Mouse (Mus musculus): ENCODE results near the gene Trpm7. TPM values are rescaled to one million over a fixed set of nuclear protein-coding genes. Genes with fewer than 3 reads are reported as not detected.

Gene Trpm7
- polyA plus RNA-seq, 1 experiment from 2014 or later: 62.8 TPM

DNA sequence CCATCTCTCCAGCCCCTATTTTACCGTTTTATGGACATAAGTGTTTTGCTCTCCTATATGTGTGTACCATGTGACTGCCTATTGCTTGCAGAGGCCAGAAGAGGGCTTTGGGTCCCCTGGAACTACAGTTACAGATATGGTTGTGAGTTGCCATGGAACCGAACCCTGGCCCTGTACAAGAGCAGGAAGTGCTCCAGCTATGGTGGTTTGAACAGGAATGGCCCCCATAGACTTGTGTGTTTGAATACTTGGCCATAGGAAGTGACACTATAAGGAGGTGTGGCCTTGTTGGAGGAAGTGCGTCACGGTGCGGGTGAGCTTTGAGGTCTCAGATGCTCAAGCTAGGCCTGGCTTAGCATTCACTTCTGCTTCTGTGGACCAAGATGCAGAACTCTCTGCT lies 103.8 kb downstream of the Trpm7 start:
- Histone ChIP-seq H3K4me2 (replicated peaks; ENCODE audit: low read depth, low read length) (no peak overlapping the region), H3K4me1 (ENCODE audit: control insufficient read depth, insufficient read depth, low read length) (no peaks in the 10 kb centered on the region), H3K36me3 (ENCODE audit: control insufficient read depth, insufficient read depth, low read length) (no peaks in the 10 kb centered on the region), H3K9me3 (ENCODE audit: control insufficient read depth, low read length) (no peaks in the 10 kb centered on the region), H3K27ac (ENCODE audit: low read depth, low read length) (no peak overlapping the region), H3K9ac (ENCODE audit: low read depth, low read length) (no peak overlapping the region), H3K27me3 (ENCODE audit: control insufficient read depth, insufficient read depth, low read length) (no peaks in the 10 kb centered on the region), H3K4me3 (ENCODE audit: low read length) (no peak overlapping the region)
- WGBS: 88% methylated on average over 5 of the region's 5 CpGs
- no peak for ATAC-seq (ENCODE audit: low FRiP score, low TSS enrichment)

DNA sequence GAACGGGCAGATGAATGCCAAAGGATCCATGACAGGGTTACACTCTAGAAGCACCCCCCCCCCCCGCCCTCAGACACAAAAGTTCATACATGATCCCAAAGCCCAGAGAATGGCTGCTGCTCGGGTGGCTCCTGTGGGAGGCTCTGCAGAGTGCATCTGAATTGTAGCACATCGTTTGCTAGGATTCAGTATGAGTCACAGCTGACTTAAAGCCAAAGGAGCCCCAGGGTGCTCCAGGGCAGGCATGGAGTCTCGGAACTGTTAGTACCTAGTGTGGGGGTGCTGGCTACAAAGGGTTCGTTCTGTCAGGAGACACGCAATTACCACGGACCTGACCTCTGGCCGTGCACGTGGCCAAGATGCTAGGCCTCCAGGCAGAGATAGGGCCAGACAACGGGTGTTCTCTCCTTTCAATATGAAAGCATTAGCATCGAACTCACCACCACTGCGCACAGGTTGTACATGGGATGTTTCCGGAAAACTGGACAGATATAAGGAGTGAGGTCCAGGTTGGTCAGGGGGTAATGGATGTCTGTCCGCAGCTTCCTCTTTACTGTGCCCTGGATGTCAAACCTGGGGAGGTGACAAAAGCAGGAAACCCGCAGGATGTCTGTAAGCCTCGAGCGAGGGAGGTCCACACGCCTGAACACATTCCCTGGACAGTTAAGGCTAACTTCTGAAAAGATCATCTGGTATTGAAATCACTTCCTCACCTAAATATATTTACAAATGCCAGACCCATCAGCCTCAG lies 106.4 kb downstream of the Trpm7 start:
- Histone ChIP-seq H3K27me3 (ENCODE audit: control insufficient read depth, insufficient read depth, low read length) (no peaks in the 10 kb centered on the region), H3K9me3 (ENCODE audit: control insufficient read depth, low read length) (no peaks in the 10 kb centered on the region), H3K27ac (ENCODE audit: low read depth, low read length) (no peak overlapping the region), H3K4me2 (replicated peaks; ENCODE audit: low read depth, low read length) (no peak overlapping the region), H3K4me3 (ENCODE audit: low read length) (no peak overlapping the region), H3K36me3 (ENCODE audit: control insufficient read depth, insufficient read depth, low read length) (no peaks in the 10 kb centered on the region), H3K9ac (ENCODE audit: low read depth, low read length) (no peak overlapping the region), H3K4me1 (ENCODE audit: control insufficient read depth, insufficient read depth, low read length) (no peaks in the 10 kb centered on the region)
- 73% methylated on average over 19 of the region's 19 CpGs for WGBS
- no peak for ATAC-seq (ENCODE audit: low FRiP score, low TSS enrichment)

DNA sequence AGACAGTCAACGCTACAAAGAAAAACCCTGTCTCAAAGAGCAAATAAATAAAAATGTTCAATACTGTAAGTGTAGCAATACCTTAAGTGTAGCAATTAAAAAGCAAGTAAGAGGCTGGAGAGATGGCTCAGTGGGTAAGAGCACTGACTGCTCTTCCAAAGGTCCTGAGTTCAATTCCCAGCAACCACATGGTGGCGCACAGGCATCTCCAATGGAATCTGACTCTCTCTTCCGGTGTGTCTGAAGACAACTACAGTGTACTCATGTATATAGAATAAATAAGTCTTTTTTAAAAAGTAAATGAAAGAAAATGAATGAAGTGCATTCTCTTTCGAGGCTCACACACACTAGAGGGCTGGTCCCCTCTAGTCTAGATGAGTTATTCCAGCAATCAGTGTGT lies 107.8 kb downstream of the Trpm7 start:
- no peaks in the 10 kb centered on the region for H3K27me3 ChIP-seq (ENCODE audit: control insufficient read depth, insufficient read depth, low read length)
- H3K4me3 ChIP-seq (ENCODE audit: low read length): no peak overlapping the region
- ATAC-seq (ENCODE audit: low FRiP score, low TSS enrichment): no peak
- H3K9ac ChIP-seq (ENCODE audit: low read depth, low read length): no peak overlapping the region
- no peaks in the 10 kb centered on the region for H3K4me1 ChIP-seq (ENCODE audit: control insufficient read depth, insufficient read depth, low read length)
- no peak overlapping the region for H3K4me2 ChIP-seq (replicated peaks; ENCODE audit: low read depth, low read length)
- H3K27ac ChIP-seq (ENCODE audit: low read depth, low read length): no peak overlapping the region
- H3K9me3 ChIP-seq (ENCODE audit: control insufficient read depth, low read length): no peaks in the 10 kb centered on the region
- 74% methylated on average over 4 of the region's 4 CpGs for WGBS
- no peaks in the 10 kb centered on the region for H3K36me3 ChIP-seq (ENCODE audit: control insufficient read depth, insufficient read depth, low read length)

DNA sequence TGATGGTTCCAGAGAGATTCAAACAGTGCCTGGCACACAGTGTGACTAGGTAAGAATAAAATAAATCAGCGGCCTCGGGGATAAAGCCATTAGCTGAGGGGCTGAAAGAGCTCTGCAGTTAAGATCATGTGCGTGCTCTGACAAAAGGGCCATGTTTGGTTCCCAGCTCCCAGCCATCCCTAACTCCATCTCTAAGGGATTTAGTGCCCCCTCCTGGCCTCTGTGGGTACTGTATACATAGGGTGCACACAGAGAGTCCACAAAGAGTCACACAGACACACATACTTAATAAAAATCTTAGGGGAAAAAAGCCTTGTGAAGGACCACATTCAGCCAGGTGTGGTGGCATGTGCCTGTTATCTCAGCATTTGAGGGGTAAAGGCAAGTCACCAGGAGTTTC lies 108.4 kb downstream of the Trpm7 start:
- 95% methylated on average over 3 of the region's 3 CpGs for WGBS
- Histone ChIP-seq H3K4me1 (ENCODE audit: control insufficient read depth, insufficient read depth, low read length) (no peaks in the 10 kb centered on the region), H3K36me3 (ENCODE audit: control insufficient read depth, insufficient read depth, low read length) (peaks cover 5% of the 10 kb centered on the region), H3K27me3 (ENCODE audit: control insufficient read depth, insufficient read depth, low read length) (no peaks in the 10 kb centered on the region), H3K9ac (ENCODE audit: low read depth, low read length) (no peak overlapping the region), H3K27ac (ENCODE audit: low read depth, low read length) (no peak overlapping the region), H3K4me2 (replicated peaks; ENCODE audit: low read depth, low read length) (no peak overlapping the region), H3K9me3 (ENCODE audit: control insufficient read depth, low read length) (no peaks in the 10 kb centered on the region), H3K4me3 (ENCODE audit: low read length) (no peak overlapping the region)
- no peak for ATAC-seq (ENCODE audit: low FRiP score, low TSS enrichment)

DNA sequence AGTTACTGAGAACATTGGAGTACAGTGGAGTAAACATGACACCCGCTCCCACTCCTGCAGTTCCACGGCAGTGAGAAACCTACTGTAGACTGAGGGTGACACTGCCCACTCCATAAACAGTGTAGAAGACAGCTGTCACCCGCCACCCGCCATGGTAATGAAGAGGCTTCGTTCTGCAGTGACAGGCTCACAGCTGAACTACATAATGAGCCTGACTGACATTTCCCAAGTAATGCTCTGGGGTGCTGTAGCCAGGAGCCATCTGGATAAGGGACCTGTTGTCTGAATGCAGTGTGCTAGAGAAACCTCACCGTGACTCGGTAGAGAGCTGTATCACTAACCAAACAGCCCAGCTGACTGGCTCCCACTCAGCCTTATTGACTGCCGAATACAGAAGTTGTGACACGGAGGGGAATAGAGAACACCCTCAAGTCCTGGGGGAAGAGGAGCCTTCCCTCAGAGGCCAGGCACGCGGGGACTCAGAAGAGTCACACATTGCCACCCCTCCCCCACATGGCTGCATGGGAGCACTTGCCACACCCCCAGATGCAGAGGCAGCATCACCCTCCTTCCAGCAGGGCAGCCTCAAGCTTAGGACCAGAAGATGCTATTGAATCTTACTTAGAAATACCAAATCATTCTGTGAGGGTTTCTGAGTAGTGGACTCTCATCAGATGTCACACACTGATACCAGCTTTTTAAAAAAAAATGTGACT lies 110.0 kb downstream of the Trpm7 start:
- Histone ChIP-seq H3K4me2 (replicated peaks; ENCODE audit: low read depth, low read length) (no peak overlapping the region), H3K4me3 (ENCODE audit: low read length) (no peak overlapping the region), H3K36me3 (ENCODE audit: control insufficient read depth, insufficient read depth, low read length) (peaks cover 19% of the 10 kb centered on the region), H3K27ac (ENCODE audit: low read depth, low read length) (no peak overlapping the region), H3K27me3 (ENCODE audit: control insufficient read depth, insufficient read depth, low read length) (no peaks in the 10 kb centered on the region), H3K9ac (ENCODE audit: low read depth, low read length) (no peak overlapping the region), H3K4me1 (ENCODE audit: control insufficient read depth, insufficient read depth, low read length) (no peaks in the 10 kb centered on the region), H3K9me3 (ENCODE audit: control insufficient read depth, low read length) (no peaks in the 10 kb centered on the region)
- 42% methylated on average over 11 of the region's 11 CpGs for WGBS
- ATAC-seq (ENCODE audit: low FRiP score, low TSS enrichment): 0 out of 2 replicates have a peak, but pooled peaks have one; percentile 39

DNA sequence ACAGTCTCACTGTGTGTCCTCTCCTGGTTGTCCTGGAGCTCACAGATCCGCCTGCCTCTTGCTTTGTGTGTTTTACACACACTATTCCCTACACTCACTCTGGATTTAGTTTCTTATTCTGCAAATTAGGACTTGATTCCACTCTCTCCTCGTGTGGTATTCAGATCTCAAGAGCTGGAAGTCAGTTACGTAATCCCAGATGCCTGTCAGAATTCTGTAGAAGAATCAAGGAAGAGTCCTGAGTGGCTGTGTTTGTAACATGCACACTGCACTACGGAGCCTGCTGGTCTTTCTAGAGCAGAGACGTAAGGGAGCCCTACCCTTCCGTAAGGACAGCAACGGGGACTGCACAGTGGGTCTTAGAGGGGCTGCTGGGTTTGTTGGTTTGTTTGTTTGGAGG lies 116.7 kb downstream of the Trpm7 start:
- H3K4me3 ChIP-seq (ENCODE audit: low read length): no peak overlapping the region
- no peak overlapping the region for H3K4me2 ChIP-seq (replicated peaks; ENCODE audit: low read depth, low read length)
- WGBS: 92% methylated on average over 7 of the region's 7 CpGs
- no peak for ATAC-seq (ENCODE audit: low FRiP score, low TSS enrichment)
- no peaks in the 10 kb centered on the region for H3K4me1 ChIP-seq (ENCODE audit: control insufficient read depth, insufficient read depth, low read length)
- H3K9me3 ChIP-seq (ENCODE audit: control insufficient read depth, low read length): no peaks in the 10 kb centered on the region
- H3K27ac ChIP-seq (ENCODE audit: low read depth, low read length): no peak overlapping the region
- no peaks in the 10 kb centered on the region for H3K27me3 ChIP-seq (ENCODE audit: control insufficient read depth, insufficient read depth, low read length)
- peaks cover 84% of the 10 kb centered on the region for H3K36me3 ChIP-seq (ENCODE audit: control insufficient read depth, insufficient read depth, low read length)
- no peak overlapping the region for H3K9ac ChIP-seq (ENCODE audit: low read depth, low read length)

DNA sequence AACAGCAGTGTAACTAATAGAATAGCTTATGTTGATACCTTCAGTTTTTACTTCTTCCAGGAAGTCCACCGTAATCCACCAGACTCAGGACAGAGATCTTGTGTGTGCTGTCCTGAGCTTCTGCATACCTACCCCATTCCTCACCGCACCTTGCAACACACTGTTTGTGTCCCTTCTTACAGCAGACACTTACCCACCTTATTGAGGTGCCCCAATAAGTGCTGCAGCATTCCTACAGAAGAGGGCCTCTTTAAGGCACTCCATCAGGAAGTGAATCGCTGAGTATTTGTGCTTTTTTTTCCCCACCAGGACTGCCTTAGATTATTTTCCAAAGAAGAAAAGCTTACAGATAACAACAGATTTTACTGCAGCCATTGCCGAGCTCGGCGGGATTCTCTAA lies 120.4 kb downstream of the Trpm7 start:
- no peaks in the 10 kb centered on the region for H3K4me1 ChIP-seq (ENCODE audit: control insufficient read depth, insufficient read depth, low read length)
- no peaks in the 10 kb centered on the region for H3K9me3 ChIP-seq (ENCODE audit: control insufficient read depth, low read length)
- no peak overlapping the region for H3K4me2 ChIP-seq (replicated peaks; ENCODE audit: low read depth, low read length)
- WGBS: 92% methylated on average over 6 of the region's 6 CpGs
- no peaks in the 10 kb centered on the region for H3K27me3 ChIP-seq (ENCODE audit: control insufficient read depth, insufficient read depth, low read length)
- H3K4me3 ChIP-seq (ENCODE audit: low read length): no peak overlapping the region
- H3K9ac ChIP-seq (ENCODE audit: low read depth, low read length): no peak overlapping the region
- H3K36me3 ChIP-seq (ENCODE audit: control insufficient read depth, insufficient read depth, low read length): peaks cover 91% of the 10 kb centered on the region
- no peak for ATAC-seq (ENCODE audit: low FRiP score, low TSS enrichment)
- no peak overlapping the region for H3K27ac ChIP-seq (ENCODE audit: low read depth, low read length)

DNA sequence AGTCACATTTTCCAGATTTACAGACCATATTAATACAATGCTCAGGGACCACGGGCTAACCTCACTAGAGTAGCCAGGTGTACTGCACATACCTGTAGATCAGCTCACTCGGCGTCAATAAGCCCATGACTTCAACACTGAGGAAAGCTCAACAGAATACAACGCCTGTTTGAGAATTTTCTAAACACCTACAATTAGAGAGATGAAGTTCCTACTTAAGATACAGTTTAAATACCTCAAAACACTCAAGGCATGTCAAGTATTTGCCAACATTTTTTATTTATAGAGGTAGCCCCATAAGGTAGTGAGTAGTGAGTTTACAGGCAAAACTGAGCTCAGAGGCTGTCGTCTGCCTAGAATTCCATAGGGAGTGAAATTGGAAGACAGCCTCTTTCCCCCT lies 132.6 kb downstream of the Trpm7 start:
- ATAC-seq (ENCODE audit: low FRiP score, low TSS enrichment): no peak
- H3K27me3 ChIP-seq (ENCODE audit: control insufficient read depth, insufficient read depth, low read length): no peaks in the 10 kb centered on the region
- WGBS: 91% methylated on average over 5 of the region's 5 CpGs

More for the DNA sequence above, 132.6 kb downstream of the Trpm7 start:
- no peak overlapping the region for H3K4me2 ChIP-seq (replicated peaks; ENCODE audit: low read depth, low read length)
- H3K4me1 ChIP-seq (ENCODE audit: control insufficient read depth, insufficient read depth, low read length): no peaks in the 10 kb centered on the region
- peaks cover 64% of the 10 kb centered on the region for H3K36me3 ChIP-seq (ENCODE audit: control insufficient read depth, insufficient read depth, low read length)
- H3K9me3 ChIP-seq (ENCODE audit: control insufficient read depth, low read length): no peaks in the 10 kb centered on the region
- H3K4me3 ChIP-seq (ENCODE audit: low read length): no peak overlapping the region
- H3K9ac ChIP-seq (ENCODE audit: low read depth, low read length): no peak overlapping the region
- H3K27ac ChIP-seq (ENCODE audit: low read depth, low read length): no peak overlapping the region

All from kidney, embryonic 14.5 days (tissue).